Comparison of ENCODE assay signal across 22 mouse cellular contexts in the genomic region with DNA sequence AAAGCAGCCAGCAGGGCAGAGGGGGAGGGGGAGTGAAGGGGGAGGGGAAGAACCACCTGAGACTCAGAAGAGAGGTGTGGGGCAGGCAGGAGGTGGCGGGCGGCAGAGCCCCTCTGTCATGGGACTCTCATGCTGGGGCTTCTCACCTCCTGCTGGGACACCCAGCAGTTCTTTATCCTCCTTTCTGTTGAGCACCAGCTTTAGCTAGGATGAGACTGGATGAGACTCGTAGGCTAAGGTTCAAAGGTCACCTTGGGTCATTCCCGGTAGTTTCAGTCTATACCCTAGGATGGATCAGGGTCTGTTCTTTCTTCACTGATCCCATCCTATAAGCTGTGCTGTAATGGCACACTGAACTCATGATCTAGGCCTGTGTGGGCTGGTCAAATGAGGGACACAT. TPM values are rescaled to one million over a fixed set of nuclear protein-coding genes. Genes with fewer than 3 reads are reported as not detected.
"Had no signal": no experiment of that assay in that cellular context is flagged by ENCODE, and none has a peak within 500 bp of the region (broad histone marks: within the 10 kb centered on the region; RNA-seq: fewer than 3 reads in every experiment).

No protein-coding gene starts in this region.

- H3K9me3 ChIP-seq: limb, embryonic 12.5 days; limb, embryonic 15.5 days; lung, embryonic 15.5 days; megakaryocyte, embryonic 14.5 days; midbrain, embryonic 10.5 days; midbrain, embryonic 13.5 days; neural tube, embryonic 13.5 days had no signal

- H3K9ac ChIP-seq: limb, embryonic 12.5 days; limb, embryonic 15.5 days; liver, embryonic 14.5 days; lung, embryonic 15.5 days; midbrain, embryonic 13.5 days; neural tube, embryonic 13.5 days had no signal

- H3K27me3 ChIP-seq: limb, embryonic 12.5 days; limb, embryonic 15.5 days; lung, embryonic 15.5 days; midbrain, embryonic 13.5 days; neural tube, embryonic 13.5 days had no signal

- H3K4me1 ChIP-seq: limb, embryonic 12.5 days; midbrain, embryonic 13.5 days had no signal

- ATAC-seq: midbrain, embryonic 13.5 days; midbrain, embryonic 16.5 days had no signal

- DNase-seq: kidney, adult 18-20 months; kidney, adult 9 months; kidney, postnatal 14 days; kidney, postnatal 4 days; left cerebral cortex, postnatal 4 days; lung, adult 18-20 months; lung, postnatal 36 days; right cerebral cortex, postnatal 25 days; thymus, adult 2 months; thymus, postnatal 14 days; thymus, postnatal 4 days had no signal

- H3K4me3 ChIP-seq: limb, embryonic 12.5 days; limb, embryonic 15.5 days; lung, embryonic 15.5 days; megakaryocyte, embryonic 14.5 days; midbrain, embryonic 10.5 days; midbrain, embryonic 13.5 days; myocyte; neural tube, embryonic 13.5 days had no signal

- H3K36me3 ChIP-seq: limb, embryonic 12.5 days; limb, embryonic 15.5 days; lung, embryonic 15.5 days; midbrain, embryonic 10.5 days; midbrain, embryonic 13.5 days; neural tube, embryonic 13.5 days had no signal

- H3K4me2 ChIP-seq: limb, embryonic 12.5 days; limb, embryonic 15.5 days; lung, embryonic 15.5 days; midbrain, embryonic 13.5 days; neural tube, embryonic 13.5 days had no signal

- H3K27ac ChIP-seq: limb, embryonic 12.5 days; limb, embryonic 15.5 days; liver, embryonic 14.5 days; midbrain, embryonic 10.5 days; midbrain, embryonic 13.5 days; neural tube, embryonic 13.5 days had no signal

RNA-seq across cellular contexts. Expression of a gene that starts 51.6 kb away (rescaled TPM):
- polyA plus RNA-seq: limb, embryonic 12.5 days; limb, embryonic 15.5 days; midbrain, embryonic 13.5 days; midbrain, embryonic 16.5 days; myocyte; neural tube, embryonic 13.5 days; small intestine, adult 2 months had no signal
